Mouse (Mus musculus): ENCODE measurements around the gene Fmo5.

Gene Fmo5

DNA sequence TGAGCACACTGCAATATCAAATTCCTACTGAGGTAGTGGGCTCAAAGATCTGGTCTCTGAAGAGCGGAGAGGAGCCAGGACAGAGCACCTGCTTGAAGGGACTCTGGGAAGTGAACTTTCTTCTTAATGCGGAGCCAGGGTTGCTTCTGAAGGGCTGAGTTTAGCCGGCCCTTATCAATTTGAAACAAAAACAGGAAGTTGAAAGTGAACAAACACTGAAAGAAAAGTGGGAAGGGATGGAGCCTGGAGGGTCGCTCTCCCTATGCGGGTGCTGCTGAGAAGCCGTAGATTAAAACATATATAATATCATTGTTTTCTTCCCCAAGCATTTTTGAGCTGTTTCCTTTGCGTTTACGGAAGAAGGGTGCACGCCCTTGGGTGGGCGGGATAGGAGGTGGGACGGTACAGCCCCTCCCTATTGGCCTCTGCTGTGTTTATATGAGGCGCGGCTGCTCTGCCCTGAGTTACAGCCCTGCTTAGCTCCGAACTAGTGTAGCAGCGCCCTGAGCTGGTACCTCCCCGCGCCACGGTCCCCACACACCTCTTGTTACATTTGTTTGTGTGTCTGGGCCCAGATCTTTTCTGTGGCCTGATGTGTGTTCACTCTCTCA lies at the start of gene Fmo5:
Gene Fmo5, plus strand, starts transcription at position 414 of the 611 bp plus-strand sequence.
- DNase-seq (ENCODE audit: low spot score), result peak; percentile 45

DNA sequence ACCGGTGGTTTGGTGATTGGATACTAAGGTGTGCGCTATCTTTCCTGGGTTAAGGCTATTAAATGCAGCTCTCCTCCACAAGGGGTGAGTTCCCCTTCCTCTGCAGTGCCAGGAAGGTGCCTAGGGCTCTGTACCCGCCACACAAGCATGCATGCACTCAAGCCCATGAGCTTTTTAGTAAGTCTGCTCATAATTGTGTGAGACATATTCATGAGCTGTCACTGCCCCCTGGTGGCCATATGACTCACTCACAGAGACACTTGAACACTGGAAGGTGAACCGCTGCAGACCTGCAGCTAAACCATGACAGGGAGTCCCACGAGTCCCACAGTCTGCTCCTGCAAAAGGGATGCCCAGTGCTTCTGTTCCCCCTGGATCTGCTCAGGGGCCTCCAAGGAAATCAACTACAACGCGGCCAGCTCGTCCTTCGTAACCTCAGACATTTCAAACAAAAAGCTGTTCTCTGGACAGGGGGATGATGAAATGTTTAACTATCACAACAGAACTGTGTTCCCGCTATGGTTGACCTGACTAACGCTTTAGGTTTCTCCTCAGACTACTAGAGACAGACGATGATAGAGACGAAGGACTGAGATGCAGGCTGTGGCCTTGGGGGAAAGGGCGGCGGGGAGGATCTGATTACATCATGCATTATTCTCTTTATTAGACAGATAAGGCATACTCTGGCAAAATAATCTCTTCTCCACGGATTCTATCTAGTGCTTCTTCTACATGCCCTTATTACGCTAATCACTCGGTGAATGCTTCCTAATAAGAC lies 43.0 kb upstream of the Fmo5 start:
- peak; percentile 50 for DNase-seq (ENCODE audit: low spot score)

DNA sequence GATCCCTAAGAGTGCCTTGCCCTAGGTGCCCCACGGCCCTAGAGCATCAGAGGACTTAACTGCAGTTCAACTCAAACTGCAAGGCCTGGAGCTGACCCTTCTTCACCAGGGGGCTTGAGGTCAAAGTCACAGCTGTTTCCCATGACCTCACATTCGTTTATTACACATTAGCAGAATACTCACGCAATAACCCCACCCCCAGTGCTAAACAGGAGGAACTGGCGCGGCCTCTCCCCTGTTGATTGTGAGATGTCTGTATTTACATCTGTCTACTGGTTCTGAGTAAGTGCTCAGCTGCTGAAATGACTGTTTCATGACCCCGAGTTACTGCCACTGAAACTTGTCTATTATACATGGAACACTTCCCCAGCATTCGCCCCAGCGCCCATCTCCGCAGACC lies 40.9 kb upstream of the Fmo5 start:
- DNase-seq (ENCODE audit: low spot score), result no peak

DNA sequence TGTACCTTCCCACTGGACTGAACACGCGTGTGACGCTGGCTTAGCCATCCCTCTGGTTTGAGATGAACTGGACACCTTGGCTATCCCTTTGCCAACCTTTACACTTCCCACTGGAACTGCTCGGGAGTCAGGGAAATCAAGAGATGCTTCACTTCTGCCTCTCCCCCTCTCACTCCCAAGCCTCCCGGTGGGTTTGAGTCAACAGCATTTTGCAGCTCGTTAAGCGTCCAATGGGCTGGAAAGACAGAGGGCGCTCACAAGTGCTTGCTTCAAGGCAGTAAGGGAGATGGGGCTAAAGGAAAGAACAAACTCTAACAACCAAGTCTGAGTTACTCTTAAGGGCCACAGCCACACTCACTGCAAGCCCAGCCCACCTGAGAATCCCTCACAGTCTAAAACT lies 37.9 kb upstream of the Fmo5 start:
- DNase-seq (ENCODE audit: low spot score), result no peak

DNA sequence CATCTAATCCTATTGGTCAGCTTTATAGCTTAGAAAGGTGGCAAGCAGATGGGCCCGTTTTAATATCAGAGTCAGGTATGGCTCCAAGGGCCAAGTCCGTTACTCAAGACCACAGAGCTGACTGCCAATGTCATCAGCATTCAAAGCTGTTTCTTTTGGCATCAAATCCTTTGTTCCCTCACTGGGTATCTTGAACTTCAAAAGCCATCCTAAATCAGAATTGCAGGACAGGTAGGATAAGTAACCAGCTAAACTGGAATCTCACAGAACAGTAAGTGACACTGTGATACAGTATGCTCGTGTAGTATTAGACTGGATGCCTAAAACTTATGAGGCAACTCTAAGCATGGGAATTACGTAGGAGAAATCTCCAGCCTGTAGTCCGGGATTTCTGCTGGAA lies 35.5 kb upstream of the Fmo5 start:
- DNase-seq (ENCODE audit: low spot score), result no peak

DNA sequence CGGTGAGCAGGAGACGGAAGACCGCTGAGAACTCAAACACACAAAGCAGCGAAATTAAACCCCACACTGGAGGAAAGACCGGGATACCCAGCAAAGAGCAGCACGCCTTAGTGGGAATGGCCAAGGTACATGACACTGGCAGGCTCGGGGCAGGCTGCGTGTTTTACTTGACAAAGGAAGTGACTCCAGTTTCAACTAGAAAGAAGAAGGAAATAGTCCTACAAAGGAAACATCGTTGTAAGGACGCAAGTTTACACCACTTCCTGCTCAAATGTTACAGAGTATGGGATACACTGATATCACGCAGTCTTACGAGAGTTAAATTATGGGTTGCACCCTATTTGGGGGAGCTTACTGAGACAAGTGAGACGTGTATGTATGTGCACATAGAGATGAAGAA lies 34.5 kb upstream of the Fmo5 start:
- no peak for DNase-seq (ENCODE audit: low spot score)

DNA sequence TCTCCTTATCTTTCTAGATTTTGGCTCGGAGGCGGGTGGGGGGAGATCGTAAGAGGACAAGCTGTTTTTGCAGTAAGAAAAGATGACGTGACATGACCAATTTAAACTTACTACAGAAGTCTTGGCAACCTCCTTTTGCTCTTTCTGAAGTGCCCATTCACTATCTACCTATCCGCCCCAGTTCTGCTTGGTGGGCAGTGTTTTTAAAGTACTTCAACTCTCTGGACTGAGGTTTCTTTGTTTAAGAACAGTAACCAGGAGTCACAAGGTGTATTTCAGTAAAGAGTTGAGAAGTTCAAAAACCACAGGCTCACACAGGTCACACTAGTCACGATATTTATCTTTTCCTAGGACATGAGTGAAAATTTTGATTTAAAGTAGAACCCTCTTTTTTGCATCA lies 33.5 kb upstream of the Fmo5 start:
- DNase-seq (ENCODE audit: low spot score), result no peak

DNA sequence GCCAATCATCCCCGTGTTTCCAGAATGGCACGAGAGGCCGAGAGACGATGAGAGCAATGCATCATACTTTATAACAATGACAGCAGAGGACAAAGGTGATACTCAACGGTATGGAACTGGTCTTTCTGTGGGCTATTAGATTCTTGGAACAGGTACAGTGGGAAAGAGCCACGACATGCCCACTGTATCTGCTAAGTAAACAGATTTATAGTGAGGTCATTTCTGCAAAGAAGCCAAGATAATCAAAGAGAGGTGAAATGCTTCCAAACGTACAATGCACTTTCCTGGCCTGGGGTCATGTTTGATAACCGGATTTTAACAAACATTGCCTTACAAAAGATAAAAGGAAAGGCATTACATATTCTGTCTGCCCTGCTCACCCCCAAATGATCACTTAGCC lies 31.8 kb upstream of the Fmo5 start:
- DNase-seq (ENCODE audit: low spot score), result no peak

DNA sequence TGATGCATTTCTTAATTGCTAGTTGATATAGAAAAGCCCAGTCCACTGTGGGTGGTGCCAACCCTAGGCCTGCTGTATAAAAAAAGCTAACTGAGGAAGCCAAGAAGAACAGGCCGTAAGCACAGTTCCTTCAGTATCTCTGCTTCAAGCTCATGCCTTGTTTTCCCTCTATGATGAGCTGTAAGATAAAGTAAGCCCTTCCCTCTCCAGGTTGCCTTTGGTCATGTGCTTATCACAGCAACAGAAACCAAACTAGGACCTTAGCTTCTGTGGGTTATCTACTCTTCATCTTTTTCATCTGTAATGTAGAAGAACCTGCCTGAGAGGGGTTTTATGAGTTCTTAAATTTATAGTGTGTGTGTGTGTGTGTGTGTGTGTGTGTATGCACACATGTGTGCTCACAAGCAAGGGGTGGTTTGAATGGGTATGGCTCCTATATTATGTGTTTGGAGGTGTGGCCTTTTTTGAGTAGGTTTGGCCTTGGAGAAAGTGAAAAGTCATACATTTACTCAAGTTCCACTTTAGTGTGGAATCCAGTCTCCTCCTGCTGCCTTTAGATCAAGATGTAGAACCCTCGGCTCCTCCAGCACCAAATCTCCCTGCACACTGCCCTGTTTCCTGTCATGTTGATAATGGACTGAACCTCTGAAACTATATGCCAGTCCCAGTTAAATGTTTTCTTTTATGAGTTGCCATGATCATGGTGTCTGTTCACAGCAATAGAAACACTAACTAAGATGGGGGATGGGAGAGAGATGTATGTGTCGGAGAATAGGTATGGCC lies 28.4 kb upstream of the Fmo5 start:
- no peak for DNase-seq (ENCODE audit: low spot score)

DNA sequence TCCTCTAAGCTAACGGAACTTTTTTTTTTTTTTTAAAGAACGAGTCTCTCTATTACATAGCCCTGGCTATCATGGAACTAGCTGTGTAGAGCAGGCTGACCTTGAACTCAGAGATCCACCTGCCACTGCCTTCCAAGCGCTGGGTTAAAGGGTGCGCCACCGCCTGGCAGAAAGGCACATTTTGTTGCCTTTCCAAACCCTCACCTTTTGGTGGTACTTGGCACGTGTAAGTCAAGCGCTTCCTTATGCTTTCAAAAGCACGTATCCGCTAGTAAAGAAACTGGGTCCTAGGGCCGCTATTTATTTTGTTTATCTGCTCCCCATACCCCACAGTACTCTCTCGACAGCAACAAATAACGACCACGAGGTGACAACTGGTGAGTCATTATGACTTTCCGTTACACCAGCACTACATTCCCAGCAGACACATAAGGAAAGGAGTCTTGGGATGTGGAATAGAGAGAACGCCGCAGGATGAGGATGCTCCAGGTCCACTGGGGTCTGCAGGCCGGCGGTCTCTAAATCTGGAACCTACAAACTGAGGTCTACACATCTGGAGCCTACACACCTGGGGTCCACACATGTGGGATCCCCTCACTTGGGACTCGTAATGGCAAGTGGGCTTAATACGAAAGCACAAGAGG lies 19.3 kb upstream of the Fmo5 start:
- peak; percentile 72 for DNase-seq (ENCODE audit: low spot score)

DNA sequence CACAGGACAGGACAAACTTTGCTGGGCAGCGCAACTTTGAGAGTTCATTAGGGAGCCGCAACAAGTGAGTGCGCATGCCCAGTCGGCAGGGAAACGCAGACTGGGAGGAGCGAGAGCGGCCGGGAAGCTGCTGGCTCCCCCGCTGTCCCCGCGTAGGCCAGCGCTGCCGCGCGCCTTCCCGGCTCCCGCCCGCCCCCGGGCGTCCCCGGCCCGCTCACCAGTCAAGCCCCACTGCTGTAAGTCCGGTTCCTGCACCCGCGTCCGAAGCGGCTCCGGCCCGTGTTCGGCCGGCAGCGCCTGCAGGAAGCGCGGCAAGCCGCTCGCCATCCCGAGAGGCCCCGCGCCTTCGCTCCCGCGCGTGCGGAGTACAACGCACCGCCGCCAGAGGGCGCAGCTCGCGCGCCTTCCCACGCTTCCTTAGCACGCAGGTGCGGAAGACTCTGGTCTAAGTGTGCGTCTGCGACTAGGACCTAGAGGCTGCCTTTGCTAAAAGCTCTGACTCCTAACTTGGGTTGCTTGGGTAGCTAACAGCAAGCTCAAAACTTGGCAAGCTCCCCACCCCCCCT lies 18.7 kb upstream of the Fmo5 start, which contains the start of gene Chd1l:
Gene Chd1l, minus strand, starts transcription at position 359 of the 566 bp plus-strand sequence.
- DNase-seq (ENCODE audit: low spot score), result peak; percentile 85

DNA sequence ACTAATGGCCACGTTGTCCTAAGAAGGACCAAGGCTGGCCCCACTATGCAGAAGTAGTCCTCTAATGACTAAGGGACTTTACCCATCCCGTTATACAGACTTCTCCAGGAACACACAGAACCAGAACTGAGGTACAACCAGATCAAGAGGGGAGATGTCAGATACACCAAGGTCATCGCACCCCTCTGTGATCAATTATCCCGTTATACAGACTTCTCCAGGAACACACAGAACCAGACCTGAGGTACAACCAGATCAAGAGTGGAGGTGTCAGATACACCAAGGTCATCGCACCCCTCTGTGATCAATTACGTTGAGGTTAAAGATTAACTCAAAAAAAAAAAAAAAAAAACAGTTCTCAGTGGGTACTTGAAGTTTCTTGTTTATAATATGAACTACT lies 17.6 kb upstream of the Fmo5 start:
- no peak for DNase-seq (ENCODE audit: low spot score)

DNA sequence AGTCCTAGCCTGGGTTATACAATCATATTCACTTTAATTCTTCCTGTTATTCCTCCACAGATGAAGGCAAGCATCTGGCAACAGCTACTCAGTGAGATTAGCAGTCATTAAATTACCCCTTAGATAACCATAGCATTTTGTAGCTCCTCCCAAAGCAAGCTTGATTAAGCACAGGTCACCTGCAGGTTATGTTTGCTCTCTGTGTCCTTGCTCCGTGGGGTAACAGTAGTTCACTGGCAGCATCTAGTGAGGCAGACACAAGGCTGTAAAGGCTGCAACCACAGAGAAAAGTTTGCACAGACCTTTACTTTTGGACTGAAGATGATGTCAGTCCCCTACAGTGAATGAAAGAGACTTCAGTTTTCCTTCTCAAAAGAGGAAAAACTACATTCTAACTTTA lies 13.4 kb upstream of the Fmo5 start:
- no peak for DNase-seq (ENCODE audit: low spot score)

DNA sequence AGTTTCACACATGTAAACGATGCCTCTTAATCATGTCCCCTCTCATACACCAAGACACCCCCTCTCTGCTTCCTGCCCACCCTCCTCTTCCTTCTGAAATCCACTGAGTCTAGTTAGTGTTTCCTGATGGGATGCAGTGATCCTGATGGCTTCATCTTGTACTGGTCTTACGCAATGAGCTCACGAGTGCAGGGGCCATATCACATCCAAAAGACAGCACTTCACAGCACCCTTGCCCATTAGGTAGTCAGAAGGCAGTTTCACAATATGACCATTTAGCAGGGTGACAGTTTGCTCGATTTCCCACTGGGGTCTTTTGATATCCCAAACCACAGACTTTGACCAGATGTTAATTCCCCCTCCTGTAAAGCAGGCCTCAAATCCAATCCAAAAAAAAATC lies 12.7 kb upstream of the Fmo5 start:
- no peak for DNase-seq (ENCODE audit: low spot score)

DNA sequence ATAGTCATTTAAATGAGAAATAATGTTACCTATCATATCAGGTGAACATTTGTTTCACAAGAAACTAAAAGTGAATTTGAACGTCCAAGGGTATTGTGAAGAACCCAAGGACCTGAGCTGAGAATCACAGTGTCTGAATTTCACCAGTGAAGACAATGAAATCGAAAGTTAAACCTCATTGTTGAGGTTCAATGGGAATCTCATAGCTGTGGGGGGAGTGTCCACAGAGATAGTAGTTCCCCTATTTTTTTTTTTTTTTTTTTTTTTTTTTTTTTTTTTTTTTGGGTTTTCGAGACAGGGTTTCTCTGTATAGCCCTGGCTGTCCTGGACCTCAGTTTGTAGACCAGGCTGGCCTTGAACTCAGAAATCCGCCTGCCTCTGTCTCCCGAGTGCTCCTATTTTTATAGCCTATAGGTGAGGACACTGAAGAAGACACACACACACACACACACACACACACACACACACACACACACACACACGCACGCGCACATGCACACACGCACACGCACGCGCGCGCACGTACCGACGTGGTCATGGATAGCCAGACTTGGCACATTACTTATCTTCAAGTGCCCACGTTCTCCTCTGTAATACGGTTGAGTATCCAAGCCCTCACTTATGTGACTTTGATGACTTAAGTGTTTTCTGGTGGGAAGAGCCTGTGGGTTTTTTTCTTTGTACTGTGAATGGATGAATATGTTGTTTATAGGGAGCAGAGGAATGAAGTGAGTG lies 11.3 kb upstream of the Fmo5 start:
- DNase-seq (ENCODE audit: low spot score), result no peak

DNA sequence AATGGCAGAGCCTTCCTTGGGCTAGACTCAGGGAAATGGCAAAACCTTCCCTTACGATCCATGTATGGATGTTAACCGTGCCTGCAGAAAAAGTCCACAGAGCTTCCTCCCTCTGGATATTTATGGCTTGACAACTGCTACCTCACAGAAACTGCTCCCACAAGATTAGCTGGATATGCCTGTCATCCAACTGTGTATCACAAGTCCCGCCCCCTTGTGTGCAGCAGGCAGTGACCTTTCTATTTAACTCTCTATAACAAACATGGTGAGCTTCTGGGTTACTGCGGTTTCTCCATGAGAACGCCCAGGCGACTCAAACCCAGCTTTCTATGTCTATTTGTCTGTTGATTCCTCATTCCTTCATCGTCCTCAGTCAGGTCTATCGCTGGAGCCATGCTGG lies 10.7 kb upstream of the Fmo5 start:
- no peak for DNase-seq (ENCODE audit: low spot score)

DNA sequence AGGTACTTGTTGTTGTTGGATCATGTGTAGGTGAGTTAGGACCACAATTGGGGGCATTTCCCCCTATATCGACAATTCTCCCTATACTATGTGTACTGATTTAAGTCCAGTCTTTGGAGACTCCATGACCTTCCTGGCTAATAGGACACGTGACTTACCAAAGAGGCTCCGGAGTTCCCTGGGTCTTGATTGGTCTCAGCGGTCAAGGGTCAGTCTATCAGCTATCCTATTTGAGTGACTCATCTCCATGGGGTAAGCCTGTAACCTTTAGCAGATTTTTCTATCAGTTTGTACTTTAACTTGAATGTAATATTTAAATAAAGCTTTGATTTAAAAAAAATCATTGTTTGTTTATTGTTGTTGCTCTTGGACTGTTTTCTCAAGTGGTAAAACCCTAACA lies 7.9 kb upstream of the Fmo5 start:
- DNase-seq (ENCODE audit: low spot score), result no peak

DNA sequence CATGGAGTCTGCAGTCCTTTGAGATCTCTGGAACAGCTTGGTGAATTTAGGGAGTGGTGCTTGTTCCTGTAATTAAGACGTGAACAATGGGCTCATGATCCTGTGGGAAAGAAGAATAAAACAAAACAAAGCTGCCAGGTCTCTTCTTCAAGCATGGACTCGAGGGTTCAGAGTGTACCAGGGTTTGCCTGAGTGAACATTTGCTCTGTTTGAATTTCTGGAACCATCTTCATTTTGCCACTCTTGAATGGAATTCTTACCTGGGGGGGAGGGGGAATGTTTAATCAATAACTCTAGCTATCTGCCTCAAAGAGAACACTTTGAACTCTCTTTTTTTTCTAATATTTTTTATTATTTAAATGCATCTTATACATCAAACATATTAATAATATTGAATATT lies 4.0 kb upstream of the Fmo5 start:
- no peak for DNase-seq (ENCODE audit: low spot score)

DNA sequence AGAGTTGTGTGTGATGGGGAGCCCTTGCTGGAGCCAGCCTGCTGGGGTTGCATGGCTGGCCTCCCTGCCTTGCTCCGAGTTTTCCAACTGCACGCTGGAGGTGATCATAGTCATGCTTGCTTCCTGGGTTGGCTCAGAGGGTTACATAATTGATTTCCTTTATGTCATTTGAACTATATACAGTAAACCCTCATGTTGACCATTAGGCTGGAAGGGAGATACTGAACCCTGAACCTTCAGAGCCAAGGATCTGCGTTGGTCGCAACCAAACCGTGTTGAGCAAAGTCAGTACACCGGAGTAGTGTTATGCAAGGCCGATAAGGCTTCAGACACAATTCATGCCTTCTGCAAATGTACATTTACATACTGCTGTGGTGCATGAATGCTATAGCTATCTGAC lies 711 bp upstream of the Fmo5 start:
- no peak for DNase-seq (ENCODE audit: low spot score)

DNA sequence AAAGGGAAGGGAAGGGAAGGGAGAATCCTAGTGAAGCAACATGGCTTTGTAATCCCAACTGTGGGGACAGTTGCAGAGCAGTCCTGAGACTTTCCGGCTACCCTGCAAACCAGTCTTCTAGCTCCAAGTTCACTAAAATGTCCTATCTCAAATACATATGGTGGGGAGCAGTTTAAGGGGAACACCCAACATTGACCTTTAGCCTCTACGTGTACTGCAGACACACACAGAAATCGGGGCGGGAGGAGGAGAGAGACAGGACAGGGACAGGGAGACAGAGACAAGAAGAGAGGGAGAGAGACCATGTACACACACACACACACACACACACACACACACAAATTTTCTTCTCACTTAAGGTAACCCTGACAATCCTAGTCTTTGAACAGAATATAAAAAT lies 1.3 kb downstream of the Fmo5 start:
- DNase-seq (ENCODE audit: low spot score), result no peak

DNA sequence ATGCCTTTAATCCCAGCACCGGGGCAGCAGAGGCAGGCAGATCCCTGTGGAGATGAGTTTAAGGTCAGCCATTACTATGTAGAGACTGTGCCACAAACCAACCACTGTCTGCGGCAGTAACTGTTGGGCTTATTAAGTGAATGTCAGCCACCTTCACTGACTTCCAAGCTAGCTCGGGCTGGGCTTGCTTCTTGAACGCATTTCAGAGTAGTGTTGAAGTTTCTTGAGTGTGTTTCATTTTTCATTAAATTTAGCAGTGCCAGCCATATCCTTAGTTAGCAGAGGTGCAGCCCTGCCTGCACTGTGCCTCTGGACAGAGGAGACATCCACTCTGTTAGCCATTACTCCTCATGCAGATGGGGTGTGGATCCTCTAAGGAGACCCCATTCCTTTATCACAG lies 2.1 kb downstream of the Fmo5 start:
- DNase-seq (ENCODE audit: low spot score), result no peak

Data from c-Kit-positive CD71-positive TER-119-positive erythroid progenitor cells, embryonic 14.5 days (primary cell).